Mouse (Mus musculus): Measurements from ENCODE around the gene Gm10719. TPM values are rescaled to one million over a fixed set of nuclear protein-coding genes. Genes with fewer than 3 reads are reported as not detected.
"Not testable (repeated sequence)": the region's sequence is repeated elsewhere in the genome, so short reads cannot be mapped to it uniquely, and the experiment has no call there.

Gm10719 gene
- polyA plus RNA-seq, 1 experiment from 2014 or later = not detected

GRCm38 (mm10) chr9:3036577-3036976, 19.4 kb downstream of the Gm10719 start, which contains the start of gene Gm10715:
TSS of gene Gm10715 (plus strand) at chr9:3036877.
- H3K4me2 ChIP-seq (replicated peaks; ENCODE audit: low read depth); H3K9me3 ChIP-seq (ENCODE audit: control insufficient read depth); H3K4me1 ChIP-seq (replicated peaks; ENCODE audit: control insufficient read depth, insufficient read depth, low read length); H3K27me3 ChIP-seq (replicated peaks; ENCODE audit: control insufficient read depth, insufficient read depth, low read length); H3K9ac ChIP-seq (ENCODE audit: low read depth, low read length); H3K36me3 ChIP-seq (ENCODE audit: control insufficient read depth, insufficient read depth); H3K27ac ChIP-seq (ENCODE audit: low read depth, low read length); H3K4me3 ChIP-seq (ENCODE audit: low read depth, low read length); ATAC-seq: not testable (repeated sequence)
- 68% methylated on average over 6 of the region's 8 CpGs for WGBS

- not testable (repeated sequence) for H3K4me2 ChIP-seq (replicated peaks; ENCODE audit: low read depth); H3K9me3 ChIP-seq (ENCODE audit: control insufficient read depth); H3K4me1 ChIP-seq (replicated peaks; ENCODE audit: control insufficient read depth, insufficient read depth, low read length); H3K4me3 ChIP-seq (ENCODE audit: low read depth, low read length); H3K9ac ChIP-seq (ENCODE audit: low read depth, low read length); H3K27me3 ChIP-seq (replicated peaks; ENCODE audit: control insufficient read depth, insufficient read depth, low read length); ATAC-seq; H3K36me3 ChIP-seq (ENCODE audit: control insufficient read depth, insufficient read depth); H3K27ac ChIP-seq (ENCODE audit: low read depth, low read length)
- 62% methylated on average over 4 of the region's 4 CpGs for WGBS
These were observed 21.0 kb downstream of the Gm10719 start for GRCm38 (mm10) chr9:3038161-3038560.

Small RNA genes within 50 kb of the gene (microRNA-seq; reads per million reads assigned to microRNA genes)
- gene Mir101c = not detected

Other genes with a start within 250 kb of the Gm10719 start
- gene Gm10722, start 16.5 kb upstream of the Gm10719 start, polyA plus RNA-seq (2015; fragmentation: Nextera tagmentation; extraction: Ambion mirVana) = not detected in 2 replicates
- not detected in 2 replicates for gene Gm11168, start 14.1 kb upstream of the Gm10719 start, polyA plus RNA-seq (2015; fragmentation: Nextera tagmentation; extraction: Ambion mirVana)
- gene Gm10721, start 4.3 kb upstream of the Gm10719 start, polyA plus RNA-seq (2015; fragmentation: Nextera tagmentation; extraction: Ambion mirVana) = not detected in 2 replicates
- gene Gm10720, start 1.8 kb upstream of the Gm10719 start, polyA plus RNA-seq (2015; fragmentation: Nextera tagmentation; extraction: Ambion mirVana) = not detected in 2 replicates
- gene Gm10718, start 6.1 kb downstream of the Gm10719 start, polyA plus RNA-seq (2015; fragmentation: Nextera tagmentation; extraction: Ambion mirVana) = 0.41 and 0.43 TPM in 2 replicates
- 0.25 and 0.29 TPM in 2 replicates for gene Gm10717, start 8.0 kb downstream of the Gm10719 start, polyA plus RNA-seq (2015; fragmentation: Nextera tagmentation; extraction: Ambion mirVana)
- not detected in 2 replicates for gene Gm17535, start 17.2 kb downstream of the Gm10719 start, polyA plus RNA-seq (2015; fragmentation: Nextera tagmentation; extraction: Ambion mirVana)
- gene Gm10715, start 19.5 kb downstream of the Gm10719 start, polyA plus RNA-seq (2015; fragmentation: Nextera tagmentation; extraction: Ambion mirVana) = not detected in 2 replicates